Comparison of ENCODE assay signal across 20 mouse cellular contexts in the genomic region with DNA sequence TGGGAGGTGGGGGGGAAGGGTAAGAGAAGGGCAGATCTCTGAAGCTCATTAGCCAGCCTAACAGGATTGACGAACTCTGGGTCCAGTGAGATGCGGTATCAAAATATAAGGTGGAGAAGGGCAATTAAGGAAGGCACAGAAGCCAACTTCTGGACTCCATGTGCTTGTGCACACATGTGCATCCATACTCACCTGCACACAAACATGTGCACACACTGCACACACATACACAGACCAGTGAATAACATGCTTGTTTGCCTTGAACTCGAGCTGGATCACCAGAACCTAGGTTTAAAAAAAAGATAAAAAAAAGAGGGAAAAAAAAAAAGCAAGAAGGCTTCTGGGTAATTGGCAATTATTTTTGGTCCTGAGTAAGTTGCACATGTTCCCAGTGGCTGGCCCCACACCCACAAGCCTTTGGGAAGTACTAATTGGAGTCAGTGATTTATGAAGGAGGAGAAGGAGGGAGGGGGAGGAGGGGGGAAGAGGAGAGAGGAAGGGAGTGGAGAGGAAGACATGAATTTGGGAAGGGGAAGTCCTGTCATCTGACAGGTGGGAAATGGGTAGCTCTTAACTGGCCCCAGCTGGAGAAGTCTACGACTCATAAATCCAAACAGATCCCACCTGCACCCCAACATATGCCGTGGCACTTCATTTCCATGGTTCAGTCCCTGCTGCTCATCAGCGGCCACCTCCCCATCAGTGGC. TPM values are rescaled to one million over a fixed set of nuclear protein-coding genes. Genes with fewer than 3 reads are reported as not detected.
DNase-seq lines count a peak whose midpoint lies in the region; ATAC-seq and TF ChIP-seq lines count a peak whose summit lies in the region.
"Had no signal": no experiment of that assay in that cellular context is flagged by ENCODE, and none has a peak within 500 bp of the region (broad histone marks: within the 10 kb centered on the region; RNA-seq: fewer than 3 reads in every experiment).

No protein-coding gene starts in this region.

- no peak overlapping the region for H3K4me3 ChIP-seq in heart, embryonic 10.5 days
- H3K4me3 ChIP-seq in kidney, embryonic 16.5 days (ENCODE audit: low read length): no peak overlapping the region
- no peak overlapping the region for H3K4me3 ChIP-seq in limb, embryonic 12.5 days (replicated peaks)
- no peak overlapping the region for H3K4me3 ChIP-seq in liver, postnatal 0 days (ENCODE audit: low read depth, low read length)
- H3K4me3 ChIP-seq: embryonic facial prominence, embryonic 12.5 days; forebrain, embryonic 12.5 days; gastrocnemius, adult 2 months had no signal

- no peaks in the 10 kb centered on the region for H3K9me3 ChIP-seq in heart, embryonic 10.5 days
- H3K9me3 ChIP-seq in kidney, embryonic 16.5 days (ENCODE audit: low read length): no peaks in the 10 kb centered on the region; the same call in 1 of the 2 replicates
- no peaks in the 10 kb centered on the region for H3K9me3 ChIP-seq in limb, embryonic 12.5 days
- H3K9me3 ChIP-seq in liver, postnatal 0 days (ENCODE audit: low read length): no peaks in the 10 kb centered on the region
- H3K9me3 ChIP-seq: embryonic facial prominence, embryonic 12.5 days; forebrain, embryonic 12.5 days had no signal

- 82% methylated on average over 6 of the region's 6 CpGs for WGBS in heart, embryonic 10.5 days
- WGBS in kidney, embryonic 16.5 days: 39% methylated on average over 6 of the region's 6 CpGs
- 15% methylated on average over 6 of the region's 6 CpGs for WGBS in limb, embryonic 12.5 days
- 66% methylated on average over 6 of the region's 6 CpGs for WGBS in liver, postnatal 0 days (ENCODE audit: insufficient replicate concordance)

- H3K36me3 ChIP-seq in heart, embryonic 10.5 days: no peaks in the 10 kb centered on the region
- no peaks in the 10 kb centered on the region for H3K36me3 ChIP-seq in kidney, embryonic 16.5 days (ENCODE audit: insufficient read depth, low read length)
- no peaks in the 10 kb centered on the region for H3K36me3 ChIP-seq in limb, embryonic 12.5 days
- H3K36me3 ChIP-seq in liver, postnatal 0 days (replicated peaks; ENCODE audit: insufficient read depth, low read length): no peaks in the 10 kb centered on the region
- H3K36me3 ChIP-seq: embryonic facial prominence, embryonic 12.5 days; forebrain, embryonic 12.5 days had no signal

- peak; percentile 39 for DNase-seq in heart, embryonic 10.5 days (ENCODE audit: low spot score)
- no peak for DNase-seq in heart, adult 11 months
- no peak for DNase-seq in kidney, adult 9 months
- peak; percentile 55 for DNase-seq in forelimb bud, embryonic 11.5 days (ENCODE audit: low read depth, low spot score)
- DNase-seq in right cerebral cortex, postnatal 25 days: no peak
- DNase-seq in liver, postnatal 0 days: no peak
- DNase-seq: adrenal gland, postnatal 10 days; cerebellum, adult 11-12 months; cerebellum, adult 9-10 months; cerebellum, postnatal 25 days; forebrain, postnatal 0 days; gastrocnemius, adult 2 months; gastrocnemius, postnatal 25 days; heart, postnatal 10 days; heart, postnatal 4 days had no signal

- TF ChIP-seq CTCF in liver, postnatal 0 days (IDR thresholded peaks at IDR 0.05; ENCODE audit: low read depth): no peak

- H3K4me2 ChIP-seq in kidney, embryonic 16.5 days (replicated peaks; ENCODE audit: low read depth, low read length): no peak overlapping the region
- H3K4me2 ChIP-seq in limb, embryonic 12.5 days: no peak overlapping the region
- no peak overlapping the region for H3K4me2 ChIP-seq in liver, postnatal 0 days (ENCODE audit: low read depth, low read length)
- H3K4me2 ChIP-seq: embryonic facial prominence, embryonic 12.5 days; forebrain, embryonic 12.5 days; hindbrain, embryonic 14.5 days had no signal

- peaks cover 5% of the 10 kb centered on the region; the same call in 1 of the 2 replicates for H3K4me1 ChIP-seq in heart, embryonic 10.5 days
- peaks cover 37% of the 10 kb centered on the region for H3K4me1 ChIP-seq in kidney, embryonic 16.5 days (ENCODE audit: insufficient read depth, low read length)
- peaks cover 14% of the 10 kb centered on the region for H3K4me1 ChIP-seq in limb, embryonic 12.5 days (replicated peaks)
- H3K4me1 ChIP-seq in liver, postnatal 0 days (ENCODE audit: insufficient read depth): no peaks in the 10 kb centered on the region

- H3K27ac ChIP-seq in heart, embryonic 10.5 days: no peak overlapping the region
- no peak overlapping the region for H3K27ac ChIP-seq in kidney, embryonic 16.5 days (ENCODE audit: low read length)
- no peak overlapping the region for H3K27ac ChIP-seq in limb, embryonic 12.5 days
- no peak overlapping the region for H3K27ac ChIP-seq in liver, postnatal 0 days (ENCODE audit: low read depth)
- H3K27ac ChIP-seq: embryonic facial prominence, embryonic 12.5 days; forebrain, embryonic 12.5 days; gastrocnemius, adult 2 months; hindbrain, embryonic 14.5 days had no signal

- no peak for TF ChIP-seq EP300 in liver, postnatal 0 days (IDR thresholded peaks at IDR 0.05; ENCODE audit: low read depth)

- ATAC-seq in kidney, embryonic 16.5 days (ENCODE audit: low FRiP score, low TSS enrichment): peak; percentile 82
- peak; percentile 52; the same call in 1 of the 2 replicates for ATAC-seq in limb, embryonic 12.5 days (ENCODE audit: insufficient number of reproducible peaks, insufficient read depth, low FRiP score, low TSS enrichment, low read depth)
- no peak for ATAC-seq in liver, postnatal 0 days
- ATAC-seq: forebrain, postnatal 0 days had no signal

- no peak overlapping the region for H3K9ac ChIP-seq in kidney, embryonic 16.5 days (replicated peaks; ENCODE audit: low read length)
- no peak overlapping the region for H3K9ac ChIP-seq in limb, embryonic 12.5 days (replicated peaks)
- no peak overlapping the region for H3K9ac ChIP-seq in liver, postnatal 0 days (replicated peaks)
- H3K9ac ChIP-seq: embryonic facial prominence, embryonic 12.5 days; forebrain, embryonic 12.5 days; forebrain, postnatal 0 days; hindbrain, embryonic 14.5 days had no signal

- H3K27me3 ChIP-seq in heart, embryonic 10.5 days (ENCODE audit: insufficient read depth, poor library complexity, severe bottlenecking): no peaks in the 10 kb centered on the region
- no peaks in the 10 kb centered on the region for H3K27me3 ChIP-seq in kidney, embryonic 16.5 days (ENCODE audit: insufficient read depth, low read length)
- H3K27me3 ChIP-seq in limb, embryonic 12.5 days: no peaks in the 10 kb centered on the region
- H3K27me3 ChIP-seq in liver, postnatal 0 days (ENCODE audit: insufficient read depth, low read length): no peaks in the 10 kb centered on the region
- H3K27me3 ChIP-seq: embryonic facial prominence, embryonic 12.5 days; forebrain, embryonic 12.5 days had no signal

RNA-seq across cellular contexts. Expression of a gene that starts 48.6 kb away (rescaled TPM):
- polyA plus RNA-seq in heart, embryonic 10.5 days (2016; fragmentation: Nextera tagmentation; extraction: Ambion mirVana): 8.8 and 22.0 TPM in 2 replicates
- 14.5 and 15.4 TPM in 2 replicates for polyA plus RNA-seq in kidney, embryonic 16.5 days (2015; fragmentation: Nextera tagmentation; extraction: Ambion mirVana)
- polyA plus RNA-seq in limb, embryonic 12.5 days (2016; fragmentation: Nextera tagmentation; extraction: Ambion mirVana): 71.4 and 113 TPM in 2 replicates
- polyA plus RNA-seq in liver, postnatal 0 days (2015; fragmentation: Nextera tagmentation; extraction: Ambion mirVana): 1.9 and 2.2 TPM in 2 replicates

Comparison
In these comparisons a context has a peak if more than half of its experiments do, and no peak if none do; other contexts are left out.
1. DNase-seq: peak in heart, embryonic 10.5 days (single experiment) and forelimb bud, embryonic 11.5 days (single experiment); none in heart, adult 11 months (single experiment), kidney, adult 9 months (single experiment), right cerebral cortex, postnatal 25 days (single experiment) and liver, postnatal 0 days (single experiment).